Mouse (Mus musculus): Measurements from ENCODE around the gene Pdgfa.

DNA sequence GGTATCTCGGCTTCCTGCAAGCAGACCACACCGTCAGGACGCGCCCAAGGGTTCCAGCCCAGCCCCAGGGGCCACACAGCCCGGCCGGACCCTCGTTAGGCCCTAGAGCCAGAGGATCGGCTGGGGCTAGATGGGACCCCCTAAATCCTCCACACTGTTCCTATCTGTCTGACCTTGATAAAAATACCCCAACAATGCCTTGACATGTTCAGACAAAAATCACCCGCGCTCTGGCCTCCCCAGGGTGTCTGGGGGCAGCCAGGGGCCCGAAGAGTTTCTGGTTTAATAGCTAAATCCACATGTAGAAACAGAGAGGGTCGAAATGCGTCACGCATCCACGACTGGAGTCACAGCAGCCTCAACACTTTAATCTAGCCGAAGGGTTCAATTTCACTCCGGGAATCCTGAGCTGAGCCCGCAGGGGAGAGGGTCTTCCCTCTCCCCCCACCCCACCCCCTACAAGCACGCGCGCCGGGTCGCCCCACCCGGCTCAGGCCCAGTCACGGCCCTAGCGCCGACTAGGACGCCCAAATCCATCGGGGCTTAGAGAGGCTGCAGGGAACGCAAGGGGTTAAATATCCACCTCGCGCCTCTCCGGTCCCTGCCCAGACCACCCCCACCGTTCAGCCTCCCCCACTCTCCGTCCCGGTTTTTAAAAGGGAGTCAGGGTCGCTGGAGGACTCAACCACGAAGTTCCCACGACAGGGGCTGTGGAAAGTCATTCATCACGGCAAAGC is 3.6 kb downstream of the Pdgfa start:
- TF ChIP-seq POLR2A (IDR thresholded peaks at IDR 0.05; ENCODE audit: insufficient read length, low read depth) (no peak), MAX (IDR thresholded peaks at IDR 0.05; ENCODE audit: low read depth) (no peak), USF1 (IDR thresholded peaks at IDR 0.05; ENCODE audit: low read depth) (no peak), TCF12 (IDR thresholded peaks at IDR 0.05; ENCODE audit: insufficient read depth, poor library complexity, severe bottlenecking) (no peak), MYOD1 (IDR thresholded peaks at IDR 0.05; ENCODE audit: control insufficient read depth in 1 of 3, insufficient read length in 2 of 3, low read depth in 2 of 3) (no peak), MYOG (IDR thresholded peaks at IDR 0.05; ENCODE audit: control insufficient read depth in 1 of 3, insufficient read depth in 1 of 3, insufficient read length in 2 of 3, low read depth in 2 of 3) (no peak), CEBPB (IDR thresholded peaks at IDR 0.05; ENCODE audit: insufficient read depth, poor library complexity, severe bottlenecking) (no peak), E2F4 (IDR thresholded peaks at IDR 0.05; ENCODE audit: insufficient read depth) (no peak), REST (IDR thresholded peaks at IDR 0.05; ENCODE audit: insufficient read depth, insufficient read length) (no peak), SRF (IDR thresholded peaks at IDR 0.05; ENCODE audit: control insufficient read depth, insufficient read length, low read depth) (no peak), POLR2AphosphoS2 (IDR thresholded peaks at IDR 0.05; ENCODE audit: insufficient read length, low read depth) (no peak)
